Mouse (Mus musculus) MEL (cell line): ENCODE results near the gene Aifm2.

Experiments used
- CTCF ChIP-seq, 3 experiments: IDR thresholded peaks in 2 of 3; conservative IDR thresholded peaks in 1 of 3; 2 replicates each; pipeline ENCODE4 v1.5.1; 2011 to 2012; ENCODE audit warnings: low read length in 3 of 3, low read depth in 2 of 3, mild to moderate bottlenecking in 2 of 3, improper control_type of control experiment in 1 of 3, inconsistent platforms in 1 of 3, mixed read lengths in 1 of 3, moderate library complexity in 1 of 3; ENCODE audit not compliant: control insufficient read depth in 1 of 3, insufficient read depth in 1 of 3, poor library complexity in 1 of 3, severe bottlenecking in 1 of 3
- KAT2A ChIP-seq: conservative IDR thresholded peaks from 2 replicates; pipeline ENCODE4 v1.6.1; 2012; ENCODE audit warnings: low read depth, low read length, improper control_type of control experiment, inconsistent platforms
- MAX ChIP-seq: IDR thresholded peaks from 2 replicates; pipeline ENCODE4 v1.6.1; 2011; ENCODE audit warnings: low read length, improper control_type of control experiment
- MAZ ChIP-seq: IDR thresholded peaks from 2 replicates; pipeline ENCODE4 v1.6.1; 2012; ENCODE audit warnings: low read depth, mild to moderate bottlenecking, inconsistent platforms, low read length, improper control_type of control experiment
- POLR2A ChIP-seq, 2 experiments: IDR thresholded peaks; 2 replicates each; pipeline ENCODE4 v1.6.1; 2011 to 2012; ENCODE audit warnings: low read length in 2 of 2, mild to moderate bottlenecking in 2 of 2, control low read depth in 1 of 2, improper control_type of control experiment in 1 of 2, low read depth in 1 of 2, moderate library complexity in 1 of 2; ENCODE audit not compliant: control insufficient read depth in 1 of 2, insufficient read depth in 1 of 2, poor library complexity in 1 of 2
- UBTF ChIP-seq: IDR thresholded peaks from 2 replicates; pipeline ENCODE4 v1.6.1; 2012; ENCODE audit warnings: low read depth, mild to moderate bottlenecking, inconsistent platforms, low read length, improper control_type of control experiment, moderate library complexity, borderline replicate concordance; ENCODE audit not compliant: insufficient read depth
- ZNF384 ChIP-seq: IDR thresholded peaks from 2 replicates; pipeline ENCODE4 v1.6.1; 2012; ENCODE audit warnings: low read depth, mild to moderate bottlenecking, inconsistent platforms, low read length, improper control_type of control experiment

DNA sequence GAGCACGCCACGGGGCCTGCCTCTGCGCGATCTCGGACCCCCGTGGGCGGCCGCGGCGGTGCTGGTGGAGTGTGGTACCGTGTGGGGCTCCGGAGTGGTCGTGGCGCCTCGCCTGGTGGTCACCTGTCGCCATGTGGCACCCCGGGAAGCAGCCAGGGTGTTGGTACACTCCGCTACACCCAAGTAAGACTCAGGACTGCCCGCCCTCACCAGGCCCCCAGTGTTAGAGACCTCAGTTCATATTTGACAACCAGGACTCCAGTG is 18.6 kb upstream of the Aifm2 start:
- no peak for TF ChIP-seq UBTF
- no peak for TF ChIP-seq CTCF (IDR thresholded peaks at IDR 0.05 in 2 of 3, conservative IDR thresholded peaks at IDR 0.05 in 1 of 3; ENCODE audit: control insufficient read depth in 1 of 3, insufficient read depth in 1 of 3, low read depth in 2 of 3, low read length in 3 of 3, poor library complexity in 1 of 3, severe bottlenecking in 1 of 3)
- no peak for TF ChIP-seq MAX
- no peak for TF ChIP-seq POLR2A (IDR thresholded peaks at IDR 0.05; ENCODE audit: control insufficient read depth in 1 of 2, insufficient read depth in 1 of 2, low read depth in 1 of 2, low read length in 2 of 2, poor library complexity in 1 of 2)
- no peak for TF ChIP-seq KAT2A
- TF ChIP-seq ZNF384, result no peak
- no peak for TF ChIP-seq MAZ
